Mouse (Mus musculus) brown adipose tissue, adult 24 weeks (tissue): ENCODE data around the gene Sart3. TPM values are rescaled to one million over a fixed set of nuclear protein-coding genes. Genes with fewer than 3 reads are reported as not detected.

ENCODE experiments used
- H3K27ac ChIP-seq: fragments of 200-500 bp; replicated peaks from 2 replicates; pipeline ENCODE4 v1.5.1; 2012; ENCODE audit warnings: low read depth, mild to moderate bottlenecking, low read length
- H3K4me1 ChIP-seq: fragments of 200-500 bp; 2 replicates; pipeline ENCODE4 v1.6.1; 2012; ENCODE audit warnings: low read length, mixed read lengths; ENCODE audit not compliant: control insufficient read depth, insufficient read depth, insufficient read length
- H3K4me3 ChIP-seq: fragments of 200-500 bp; 2 replicates; pipeline ENCODE4 v1.5.1; 2012; ENCODE audit warnings: low read depth, mild to moderate bottlenecking, low read length, moderate library complexity; ENCODE audit not compliant: insufficient read depth
- polyA plus RNA-seq: library from polyadenylated mRNA; stranded (reverse); fragments of >200 nt; gene quantifications from 2 replicates; pipeline ENCODE4 v1.2.4, GENCODE M21; 2012; ENCODE audit not compliant: missing spikeins, insufficient read depth, insufficient read length

Gene Sart3
- polyA plus RNA-seq, 1 experiment, result 5.9 TPM

DNA sequence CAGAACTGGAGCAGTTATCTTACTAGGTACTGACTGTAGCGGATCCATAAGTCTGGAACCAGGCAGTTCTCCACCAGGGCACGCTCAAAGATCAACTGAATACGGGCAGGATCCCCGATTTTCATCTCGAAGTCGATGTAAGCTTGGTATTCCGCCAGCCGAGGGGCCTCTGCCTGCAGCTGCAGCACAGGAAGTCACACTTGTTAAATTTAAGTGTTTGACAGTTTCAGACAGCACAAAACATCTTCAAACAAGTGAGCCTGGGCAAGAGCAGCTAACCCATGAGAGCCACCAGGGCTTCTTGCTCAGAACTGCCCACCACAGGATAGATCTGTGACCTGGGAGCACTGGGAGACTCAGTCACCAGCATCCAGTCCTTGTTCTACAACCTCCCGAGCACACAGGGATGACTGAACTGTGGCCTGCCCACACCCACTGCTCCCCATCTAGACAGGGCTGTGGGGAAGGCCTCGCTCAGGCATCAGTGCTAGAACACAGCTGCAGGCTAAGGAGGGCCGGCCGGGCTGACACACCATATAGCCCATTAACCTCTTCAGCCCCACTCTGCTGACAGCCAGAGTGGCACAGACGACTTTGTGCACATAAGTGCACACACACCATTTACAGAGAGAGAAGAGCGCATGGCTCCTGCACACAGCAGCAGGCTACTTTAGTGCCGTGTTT lies 16.8 kb downstream of the Sart3 start:
- H3K4me3 ChIP-seq, result no peak overlapping the region
- no peak overlapping the region for H3K27ac ChIP-seq
- H3K4me1 ChIP-seq, result no peaks in the 10 kb centered on the region

DNA sequence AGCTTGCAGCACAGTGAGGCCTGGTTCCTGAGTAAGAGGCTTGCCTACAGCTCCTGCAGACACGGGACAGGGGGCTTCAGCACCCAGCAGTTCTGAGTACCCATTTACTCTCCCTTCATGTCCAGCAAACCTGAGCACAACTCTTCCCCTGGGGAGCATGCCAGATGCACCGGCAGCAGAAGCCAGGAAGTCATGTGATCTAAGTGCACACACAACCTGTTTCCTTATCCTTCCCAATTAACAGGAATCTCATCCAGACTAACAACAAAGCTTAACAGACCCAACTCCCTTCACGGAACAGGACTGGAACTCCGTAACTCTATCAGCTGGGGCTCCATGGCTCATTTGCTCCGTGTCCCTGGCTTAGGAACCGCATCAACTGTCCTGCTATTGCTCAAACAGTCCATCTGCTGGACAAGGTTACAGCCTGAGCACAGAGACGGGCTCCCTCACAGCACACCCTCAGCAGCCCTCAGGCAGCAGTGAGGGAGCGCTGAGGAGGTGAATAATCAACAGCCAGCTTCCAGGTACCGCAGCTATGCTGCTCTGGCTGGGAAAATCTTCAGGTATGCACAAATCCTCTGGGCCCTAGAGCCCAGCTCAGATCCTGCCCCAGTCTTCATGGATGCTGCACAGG lies 20.7 kb downstream of the Sart3 start:
- no peak overlapping the region for H3K4me3 ChIP-seq
- H3K27ac ChIP-seq, result no peak overlapping the region
- H3K4me1 ChIP-seq, result no peaks in the 10 kb centered on the region

DNA sequence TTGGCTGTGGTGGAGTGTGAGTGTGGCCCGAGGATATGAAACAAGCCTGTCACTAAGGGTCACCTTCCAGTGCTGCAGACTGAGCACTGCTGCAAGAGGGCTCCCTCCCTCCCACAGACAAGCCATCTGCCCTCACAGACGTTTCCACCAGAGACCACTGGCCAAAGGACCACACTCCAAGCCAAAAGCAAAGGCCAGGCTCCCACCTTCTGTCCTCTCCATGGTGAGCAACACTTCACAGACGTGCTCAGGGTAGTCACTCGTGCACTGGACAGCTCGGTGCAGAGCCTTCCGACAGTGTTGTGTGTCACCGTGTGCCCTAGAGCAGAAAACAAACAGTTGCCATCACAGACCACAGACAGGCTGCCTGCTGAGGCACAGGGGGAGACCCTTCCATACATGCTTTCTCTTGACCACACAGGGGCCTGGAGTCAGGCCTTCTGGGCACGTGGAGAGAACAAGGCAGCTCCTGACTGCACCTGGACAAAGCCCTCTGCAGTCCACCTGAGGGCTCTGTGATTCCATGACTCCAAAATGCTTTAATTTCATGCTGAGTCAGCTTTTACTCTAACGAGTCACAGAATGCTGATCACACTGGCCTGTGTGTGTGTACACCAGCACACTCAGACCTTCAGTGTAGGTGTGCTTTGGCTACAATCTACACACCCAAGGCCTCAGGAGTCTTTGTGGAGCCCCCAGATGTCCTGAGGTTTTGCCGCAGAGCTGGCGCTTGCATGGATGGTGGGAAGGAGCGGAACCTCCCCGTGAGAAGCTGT lies 23.6 kb downstream of the Sart3 start:
- Histone ChIP-seq H3K27ac (no peak overlapping the region), H3K4me3 (no peak overlapping the region), H3K4me1 (no peaks in the 10 kb centered on the region)

- Histone ChIP-seq H3K4me1 (no peaks in the 10 kb centered on the region), H3K27ac (no peak overlapping the region), H3K4me3 (no peak overlapping the region)
Observed at GRCm38 (mm10) chr5:113747629-113748028, 24.7 kb downstream of the Sart3 start.

DNA sequence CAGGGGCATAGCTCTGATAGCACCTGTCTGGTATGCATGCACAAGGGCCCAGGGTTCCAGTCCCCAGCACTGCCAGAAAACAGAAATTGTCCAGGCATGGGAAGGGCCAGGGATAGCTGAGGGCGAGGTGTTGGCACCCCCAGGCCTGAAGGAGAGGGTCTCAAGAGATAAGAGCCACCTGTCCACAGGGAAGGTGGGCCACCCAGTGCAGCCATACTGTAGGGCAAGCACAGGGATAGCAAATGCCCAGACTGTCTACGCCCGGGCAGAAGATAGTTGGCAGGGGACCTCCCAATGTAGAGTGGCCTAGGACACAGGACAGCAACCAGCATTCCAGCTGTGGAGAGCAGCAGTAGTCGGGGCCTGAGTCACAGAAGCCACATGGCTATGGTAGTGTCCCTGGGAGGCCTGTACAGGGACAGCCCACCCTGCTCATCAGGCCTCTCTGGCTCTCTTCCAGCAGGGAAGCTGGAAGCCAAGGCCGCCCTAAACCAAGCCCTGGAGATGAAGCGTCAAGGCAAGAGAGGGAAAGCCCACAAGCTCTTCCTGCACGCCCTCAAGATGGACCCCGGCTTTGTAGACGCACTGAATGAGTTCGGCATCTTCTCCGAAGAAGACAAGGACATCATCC lies 34.6 kb downstream of the Sart3 start:
- Histone ChIP-seq H3K4me3 (no peak overlapping the region), H3K4me1 (peaks cover 6% of the 10 kb centered on the region; the same call in 1 of the 2 replicates), H3K27ac (no peak overlapping the region)

DNA sequence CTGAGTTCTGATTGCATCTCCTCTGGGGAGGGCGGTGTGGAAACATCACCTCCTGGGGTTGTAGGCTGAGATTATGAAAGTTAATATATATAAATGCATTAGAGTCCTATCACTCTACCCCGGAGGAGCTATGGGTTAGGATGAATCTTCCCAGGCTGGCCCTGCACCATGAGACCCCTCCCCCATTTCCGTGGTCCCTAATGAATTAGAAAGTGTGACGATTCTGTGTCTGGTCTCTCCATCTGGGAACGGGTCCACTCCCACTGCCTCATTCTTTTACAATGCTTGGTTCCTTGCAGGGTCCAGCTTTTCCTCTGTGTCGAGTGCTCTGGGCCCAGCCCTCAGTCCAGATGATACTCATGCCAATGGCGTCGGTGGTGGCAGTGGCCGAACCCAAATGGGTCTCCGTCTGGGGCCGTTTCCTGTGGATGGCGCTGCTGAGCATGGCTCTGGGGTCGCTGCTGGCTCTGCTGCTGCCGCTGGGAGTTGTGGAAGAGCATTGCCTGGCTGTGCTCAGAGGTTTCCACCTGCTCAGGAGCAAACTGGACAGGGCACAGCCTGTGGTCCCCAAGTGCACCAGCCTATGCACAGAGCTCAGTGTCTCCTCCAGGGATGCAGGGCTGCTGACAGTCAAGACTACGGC lies 35.7 kb downstream of the Sart3 start:
- H3K4me3 ChIP-seq, result peak overlapping the region; percentile 86
- no peak overlapping the region for H3K27ac ChIP-seq
- peaks cover 6% of the 10 kb centered on the region; the same call in 1 of the 2 replicates for H3K4me1 ChIP-seq

DNA sequence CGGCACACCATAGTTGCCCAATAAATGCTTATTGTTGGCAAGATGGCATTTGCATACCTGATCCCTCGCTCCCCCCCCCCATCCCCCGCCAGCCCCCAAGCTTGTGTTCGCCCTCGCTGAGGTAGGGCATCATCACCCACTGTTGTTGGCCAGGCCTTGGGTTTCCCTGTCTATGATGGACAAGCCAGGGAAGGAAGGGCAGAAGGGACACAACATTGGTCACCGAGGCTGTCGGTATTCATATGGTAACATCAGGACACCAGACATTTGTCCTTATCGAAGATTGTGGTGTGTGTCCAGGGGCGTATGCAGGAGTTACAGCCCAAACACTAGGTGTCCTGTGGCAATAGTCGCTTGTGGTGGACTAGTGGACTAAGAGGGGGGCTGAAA lies 36.2 kb downstream of the Sart3 start:
- Histone ChIP-seq H3K4me1 (peaks cover 6% of the 10 kb centered on the region; the same call in 1 of the 2 replicates), H3K4me3 (peak overlapping the region; percentile 86), H3K27ac (peak overlapping the region; percentile 78; the same call in 1 of the 2 replicates)

DNA sequence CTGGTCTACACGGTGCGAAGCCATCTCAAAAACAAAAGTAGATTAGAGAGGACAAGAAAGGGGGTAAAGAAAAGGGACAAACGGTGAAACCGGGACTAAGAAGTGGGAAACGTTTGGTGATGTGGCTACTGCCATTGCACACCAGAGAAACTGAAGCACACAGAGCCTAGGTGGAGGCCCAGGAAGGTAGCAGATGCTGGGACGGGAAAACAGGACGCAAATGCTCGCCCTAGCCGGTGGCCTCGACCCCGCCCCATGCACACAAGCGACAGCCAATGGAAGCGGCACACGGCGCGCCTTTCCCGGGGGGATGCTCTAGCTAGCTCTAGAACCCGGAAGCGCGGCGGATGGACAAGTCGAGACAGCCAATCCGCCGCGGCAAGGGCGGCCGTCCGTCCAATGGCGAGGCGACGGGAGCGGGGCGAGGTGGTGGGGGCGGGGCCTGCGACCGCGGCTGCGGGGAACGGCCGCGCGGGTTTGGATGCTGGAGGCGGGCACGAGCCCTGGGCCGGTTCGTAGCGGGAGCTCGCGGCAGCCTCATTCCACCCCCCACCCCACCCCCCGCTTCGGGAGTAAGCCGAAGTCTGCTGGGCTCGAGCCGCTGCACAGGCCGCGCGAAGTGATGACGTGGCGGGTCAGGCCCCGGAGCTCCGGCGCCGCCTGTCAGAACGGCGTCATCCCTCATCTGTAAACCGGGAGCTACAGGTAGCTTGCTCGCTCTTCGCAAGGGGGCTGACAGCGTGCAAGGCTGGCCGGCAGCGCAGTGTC lies 36.8 kb downstream of the Sart3 start, which contains the start of gene Ficd:
TSS of gene Ficd (plus strand) at position 459 of the 768 bp plus-strand sequence.
- peak within 1 kb of the TSS; percentile 86 for H3K4me3 ChIP-seq
- peaks cover 6% of the 10 kb centered on the region; the same call in 1 of the 2 replicates for H3K4me1 ChIP-seq
- peak within 1 kb of the TSS; percentile 78 for H3K27ac ChIP-seq

DNA sequence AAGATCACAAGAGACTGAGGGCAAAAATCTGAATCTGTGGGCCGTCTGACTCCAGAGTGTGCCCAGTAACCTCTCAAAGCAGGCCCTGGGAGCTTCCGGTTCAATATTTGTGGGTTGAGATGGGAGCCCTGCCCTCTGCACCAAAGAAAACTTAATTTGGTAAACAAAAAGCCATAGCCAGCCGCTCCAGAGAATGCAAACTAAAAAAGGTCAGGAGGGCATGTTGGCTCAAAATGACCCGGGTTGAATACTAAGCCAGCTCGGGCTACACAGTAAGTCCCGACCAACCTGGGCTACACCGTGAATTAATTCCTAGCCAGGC lies 37.3 kb downstream of the Sart3 start:
- Histone ChIP-seq H3K4me1 (peaks cover 6% of the 10 kb centered on the region; the same call in 1 of the 2 replicates), H3K4me3 (peak overlapping the region; percentile 64), H3K27ac (peak overlapping the region; percentile 70; the same call in 1 of the 2 replicates)

GRCm38 (mm10) chr5:113734376-113734775 lies 37.9 kb downstream of the Sart3 start:
- Histone ChIP-seq H3K4me3 (no peak overlapping the region), H3K4me1 (peaks cover 6% of the 10 kb centered on the region; the same call in 1 of the 2 replicates), H3K27ac (no peak overlapping the region)

GRCm38 (mm10) chr5:113732182-113732581 lies 40.1 kb downstream of the Sart3 start:
- Histone ChIP-seq H3K4me1 (peaks cover 6% of the 10 kb centered on the region; the same call in 1 of the 2 replicates), H3K27ac (no peak overlapping the region), H3K4me3 (no peak overlapping the region)

GRCm38 (mm10) chr5:113731174-113731573 lies 41.1 kb downstream of the Sart3 start:
- H3K4me1 ChIP-seq, result 0 out of 2 replicates have a peak, but pooled peaks cover under 1% of the 10 kb centered on the region
- no peak overlapping the region for H3K27ac ChIP-seq
- no peak overlapping the region for H3K4me3 ChIP-seq

- H3K4me1 ChIP-seq, result no peaks in the 10 kb centered on the region
- no peak overlapping the region for H3K4me3 ChIP-seq
Observed at GRCm38 (mm10) chr5:113730641-113731121, 41.6 kb downstream of the Sart3 start.

DNA sequence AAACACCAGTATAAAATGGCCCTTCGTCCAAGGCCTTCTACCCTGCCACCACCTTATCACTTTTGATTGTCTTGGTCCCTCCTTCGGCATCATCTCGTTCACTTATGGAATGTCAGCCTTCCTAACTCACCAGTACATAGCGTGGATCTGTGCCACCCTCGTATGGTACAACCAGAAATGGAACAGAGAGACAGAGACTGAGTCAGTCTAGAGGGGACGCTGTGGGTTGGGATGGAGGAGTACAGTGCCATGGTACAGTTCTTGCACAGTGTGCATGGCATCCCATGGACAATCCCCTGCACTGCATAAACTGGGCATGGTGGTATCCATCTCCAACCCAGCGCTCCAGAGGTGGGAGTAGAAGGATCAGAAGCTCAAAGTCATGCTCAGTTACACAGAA lies 43.6 kb downstream of the Sart3 start:
- Histone ChIP-seq H3K4me1 (no peaks in the 10 kb centered on the region), H3K4me3 (no peak overlapping the region), H3K27ac (no peak overlapping the region)

More at GRCm38 (mm10) chr5:113730641-113731121, 41.6 kb downstream of the Sart3 start:
- H3K27ac ChIP-seq, result no peak overlapping the region
